Mouse (Mus musculus) liver, embryonic 12.5 days (tissue): ENCODE results near the gene Mlycd. TPM values are rescaled to one million over a fixed set of nuclear protein-coding genes. Genes with fewer than 3 reads are reported as not detected.

Experiments
- ATAC-seq: fragments of 200-750 bp; cut with Nextera tagmentation; 2 replicates; pipeline ENCODE4 v1.8.0; 2017; ENCODE audit warnings: moderate number of reproducible peaks, mild to moderate bottlenecking, moderate library complexity
- H3K27ac ChIP-seq: fragments of 300-500 bp; sonication (generic); 2 replicates; pipeline ENCODE4 v1.5.1; 2016; ENCODE audit warnings: mild to moderate bottlenecking
- H3K27me3 ChIP-seq: fragments of 300-500 bp; sonication (generic); replicated peaks from 2 replicates; pipeline ENCODE4 v1.6.1; 2016; ENCODE audit warnings: mild to moderate bottlenecking, moderate library complexity
- H3K36me3 ChIP-seq: fragments of 300-500 bp; sonication (generic); 2 replicates; pipeline ENCODE4 v1.6.1; 2016; ENCODE audit warnings: mild to moderate bottlenecking, moderate library complexity
- H3K4me1 ChIP-seq: fragments of 300-500 bp; sonication (generic); 2 replicates; pipeline ENCODE4 v1.6.1; 2016
- H3K4me2 ChIP-seq: fragments of 300-500 bp; sonication (generic); 2 replicates; pipeline ENCODE4 v1.6.1; 2016; ENCODE audit warnings: mild to moderate bottlenecking, moderate library complexity
- H3K4me3 ChIP-seq: fragments of 300-500 bp; sonication (generic); 2 replicates; pipeline ENCODE4 v1.5.1; 2016; ENCODE audit warnings: mild to moderate bottlenecking, moderate library complexity
- H3K9ac ChIP-seq: fragments of 300-500 bp; sonication (generic); 2 replicates; pipeline ENCODE4 v1.6.1; 2016; ENCODE audit warnings: mild to moderate bottlenecking, moderate library complexity
- H3K9me3 ChIP-seq: fragments of 300-500 bp; sonication (generic); replicated peaks from 2 replicates; pipeline ENCODE4 v1.6.1; 2016; ENCODE audit warnings: mild to moderate bottlenecking, moderate library complexity
- WGBS: fragments of 180-500 bp; shearing (Covaris S2); methylation state at CpG from one replicate; pipeline ENCODE4 v1.1.7; 2016; ENCODE audit not compliant: insufficient replicate concordance; 5-methylcytosine and 5-hydroxymethylcytosine counted together
- polyA plus RNA-seq: library from polyadenylated mRNA; unstranded; fragments of >200 nt; fragmentation: Nextera tagmentation; extraction: Ambion mirVana; gene quantifications from 2 replicates; pipeline ENCODE4 v1.2.1, GENCODE M21; 2016

Mlycd gene
- polyA plus RNA-seq, 1 experiment from 2014 or later, result 11.7 TPM

GRCm38 (mm10) chr8:119378476-119378875 lies 16.2 kb upstream of the Mlycd start:
- H3K4me1 ChIP-seq, result no peaks in the 10 kb centered on the region
- H3K9me3 ChIP-seq, result no peaks in the 10 kb centered on the region
- no peaks in the 10 kb centered on the region for H3K27me3 ChIP-seq
- no peak overlapping the region for H3K9ac ChIP-seq
- no peak overlapping the region for H3K4me2 ChIP-seq
- no peaks in the 10 kb centered on the region for H3K36me3 ChIP-seq
- H3K4me3 ChIP-seq, result no peak overlapping the region
- no peak for ATAC-seq
- H3K27ac ChIP-seq, result no peak overlapping the region
- WGBS, result 59% methylated on average over 7 of the region's 7 CpGs

GRCm38 (mm10) chr8:119380619-119381018 lies 14.1 kb upstream of the Mlycd start:
- H3K27me3 ChIP-seq, result no peaks in the 10 kb centered on the region
- WGBS, result 21% methylated on average over 4 of the region's 4 CpGs
- H3K27ac ChIP-seq, result no peak overlapping the region
- no peaks in the 10 kb centered on the region for H3K36me3 ChIP-seq
- H3K4me2 ChIP-seq, result no peak overlapping the region
- H3K4me3 ChIP-seq, result no peak overlapping the region
- no peaks in the 10 kb centered on the region for H3K4me1 ChIP-seq
- ATAC-seq, result no peak
- no peaks in the 10 kb centered on the region for H3K9me3 ChIP-seq
- no peak overlapping the region for H3K9ac ChIP-seq

GRCm38 (mm10) chr8:119384478-119384877 lies 10.2 kb upstream of the Mlycd start:
- ATAC-seq, result no peak
- Histone ChIP-seq H3K4me2 (no peak overlapping the region), H3K27me3 (no peaks in the 10 kb centered on the region), H3K27ac (no peak overlapping the region), H3K4me3 (no peak overlapping the region), H3K36me3 (no peaks in the 10 kb centered on the region), H3K9ac (no peak overlapping the region), H3K4me1 (no peaks in the 10 kb centered on the region), H3K9me3 (no peaks in the 10 kb centered on the region)
- 20% methylated on average over 10 of the region's 10 CpGs for whole genome bisulfite sequencing

- WGBS, result 53% methylated on average over 6 of the region's 6 CpGs
- no peaks in the 10 kb centered on the region for H3K9me3 ChIP-seq
These were observed 8.8 kb upstream of the Mlycd start for GRCm38 (mm10) chr8:119385854-119386253.

GRCm38 (mm10) chr8:119386988-119387387 lies 7.7 kb upstream of the Mlycd start:
- Histone ChIP-seq H3K4me2 (no peak overlapping the region), H3K4me1 (no peaks in the 10 kb centered on the region), H3K27ac (no peak overlapping the region), H3K36me3 (no peaks in the 10 kb centered on the region), H3K27me3 (no peaks in the 10 kb centered on the region), H3K9me3 (no peaks in the 10 kb centered on the region), H3K4me3 (no peak overlapping the region), H3K9ac (no peak overlapping the region)
- 60% methylated on average over 6 of the region's 6 CpGs for WGBS
- no peak for ATAC-seq

More at GRCm38 (mm10) chr8:119385854-119386253, 8.8 kb upstream of the Mlycd start:
- Histone ChIP-seq H3K36me3 (no peaks in the 10 kb centered on the region), H3K4me1 (no peaks in the 10 kb centered on the region), H3K27me3 (no peaks in the 10 kb centered on the region), H3K9ac (no peak overlapping the region), H3K4me2 (no peak overlapping the region), H3K27ac (no peak overlapping the region), H3K4me3 (no peak overlapping the region)
- ATAC-seq, result no peak

- peak overlapping the region; percentile 85 for H3K4me3 ChIP-seq
- WGBS, result 65% methylated on average over 9 of the region's 9 CpGs
- no peaks in the 10 kb centered on the region for H3K27me3 ChIP-seq
- H3K9me3 ChIP-seq, result no peaks in the 10 kb centered on the region
- ATAC-seq, result peak; percentile 11; the same call in 1 of the 2 replicates
- peaks cover 26% of the 10 kb centered on the region for H3K4me1 ChIP-seq
- peaks cover 4% of the 10 kb centered on the region; the same call in 1 of the 2 replicates for H3K36me3 ChIP-seq
- peak overlapping the region; percentile 91 for H3K9ac ChIP-seq
- H3K27ac ChIP-seq, result no peak overlapping the region
- peak overlapping the region; percentile 100 for H3K4me2 ChIP-seq
These were observed 581 bp upstream of the Mlycd start for GRCm38 (mm10) chr8:119394097-119394496.

GRCm38 (mm10) chr8:119395072-119395950 lies 633 bp downstream of the Mlycd start:
- peaks cover 4% of the 10 kb centered on the region; the same call in 1 of the 2 replicates for H3K36me3 ChIP-seq
- 6% methylated on average over 72 of the region's 83 CpGs for WGBS
- peak overlapping the region; percentile 85 for H3K4me3 ChIP-seq

GRCm38 (mm10) chr8:119398558-119398957 lies 3.9 kb downstream of the Mlycd start:
- 75% methylated on average over 9 of the region's 9 CpGs for WGBS
- no peak overlapping the region for H3K4me2 ChIP-seq
- no peak overlapping the region for H3K27ac ChIP-seq
- H3K4me3 ChIP-seq, result no peak overlapping the region
- no peak overlapping the region for H3K9ac ChIP-seq
- H3K36me3 ChIP-seq, result peaks cover 7% of the 10 kb centered on the region
- H3K27me3 ChIP-seq, result no peaks in the 10 kb centered on the region
- peaks cover 26% of the 10 kb centered on the region for H3K4me1 ChIP-seq
- ATAC-seq, result no peak
- H3K9me3 ChIP-seq, result no peaks in the 10 kb centered on the region

More at GRCm38 (mm10) chr8:119395072-119395950, 633 bp downstream of the Mlycd start:
- peak overlapping the region; percentile 100 for H3K4me2 ChIP-seq
- H3K4me1 ChIP-seq, result peaks cover 26% of the 10 kb centered on the region
- H3K9me3 ChIP-seq, result no peaks in the 10 kb centered on the region
- ATAC-seq, result peak; percentile 51
- H3K9ac ChIP-seq, result peak overlapping the region; percentile 91
- peak overlapping the region; percentile 75 for H3K27ac ChIP-seq
- H3K27me3 ChIP-seq, result no peaks in the 10 kb centered on the region

GRCm38 (mm10) chr8:119399255-119399654 lies 4.6 kb downstream of the Mlycd start:
- Histone ChIP-seq H3K9ac (no peak overlapping the region), H3K4me1 (peaks cover 22% of the 10 kb centered on the region), H3K4me3 (no peak overlapping the region), H3K36me3 (peaks cover 12% of the 10 kb centered on the region), H3K9me3 (no peaks in the 10 kb centered on the region), H3K27me3 (no peaks in the 10 kb centered on the region), H3K27ac (no peak overlapping the region), H3K4me2 (no peak overlapping the region)
- ATAC-seq, result no peak
- WGBS, result 66% methylated on average over 6 of the region's 6 CpGs

GRCm38 (mm10) chr8:119400122-119400671 lies 5.5 kb downstream of the Mlycd start:
- H3K27me3 ChIP-seq, result no peaks in the 10 kb centered on the region
- no peaks in the 10 kb centered on the region for H3K9me3 ChIP-seq
- H3K9ac ChIP-seq, result no peak overlapping the region
- H3K4me3 ChIP-seq, result no peak overlapping the region
- WGBS, result 66% methylated on average over 9 of the region's 9 CpGs
- H3K4me1 ChIP-seq, result peaks cover 13% of the 10 kb centered on the region
- H3K27ac ChIP-seq, result no peak overlapping the region
- H3K36me3 ChIP-seq, result peaks cover 22% of the 10 kb centered on the region
- ATAC-seq, result no peak
- no peak overlapping the region for H3K4me2 ChIP-seq

GRCm38 (mm10) chr8:119400904-119401303 lies 6.2 kb downstream of the Mlycd start:
- Histone ChIP-seq H3K4me3 (no peak overlapping the region), H3K9me3 (no peaks in the 10 kb centered on the region), H3K27me3 (no peaks in the 10 kb centered on the region), H3K36me3 (peaks cover 24% of the 10 kb centered on the region), H3K4me1 (peaks cover 7% of the 10 kb centered on the region; the same call in 1 of the 2 replicates), H3K9ac (no peak overlapping the region), H3K4me2 (no peak overlapping the region), H3K27ac (no peak overlapping the region)
- 72% methylated on average over 3 of the region's 3 CpGs for WGBS
- no peak for ATAC-seq

- H3K4me2 ChIP-seq, result no peak overlapping the region
- H3K4me3 ChIP-seq, result no peak overlapping the region
- no peaks in the 10 kb centered on the region for H3K4me1 ChIP-seq
- no peaks in the 10 kb centered on the region for H3K9me3 ChIP-seq
- 58% methylated on average over 10 of the region's 10 CpGs for WGBS
- H3K9ac ChIP-seq, result no peak overlapping the region
- no peaks in the 10 kb centered on the region for H3K27me3 ChIP-seq
- H3K27ac ChIP-seq, result no peak overlapping the region
- H3K36me3 ChIP-seq, result peaks cover 38% of the 10 kb centered on the region
- ATAC-seq, result no peak
These were observed 9.2 kb downstream of the Mlycd start for GRCm38 (mm10) chr8:119403912-119404311.
